Mouse (Mus musculus) erythroid progenitor cell, adult 5-6 weeks (primary cell): Measurements from ENCODE around the gene Aadac. TPM values are rescaled to one million over a fixed set of nuclear protein-coding genes. Genes with fewer than 3 reads are reported as not detected.

Source experiments
- ATAC-seq: replicated peaks from 2 replicates; pipeline ENCODE4 v1.8.0; 2016; ENCODE audit warnings: moderate number of reproducible peaks, mild to moderate bottlenecking, moderate TSS enrichment, inconsistent platforms; ENCODE audit not compliant: poor library complexity, low FRiP score, severe bottlenecking
- total RNA-seq, 2 experiments: library from RNA; stranded (forward) in 1 of 2; stranded (reverse) in 1 of 2; fragments of 150-400 nt in 1 of 2; fragments of 186-747, 209-891 nt in 1 of 2; gene quantifications; 2 replicates each; pipeline versions ENCODE4 v1.2.3 to v1.2.4; 2015 to 2017; ENCODE audit warnings: low replicate concordance in 2 of 2

The Aadac gene
- not detected in 2 replicates for total RNA-seq (2015; ENCODE audit: low replicate concordance)
- not detected in 2 replicates for total RNA-seq (2017; ENCODE audit: low replicate concordance)

DNA sequence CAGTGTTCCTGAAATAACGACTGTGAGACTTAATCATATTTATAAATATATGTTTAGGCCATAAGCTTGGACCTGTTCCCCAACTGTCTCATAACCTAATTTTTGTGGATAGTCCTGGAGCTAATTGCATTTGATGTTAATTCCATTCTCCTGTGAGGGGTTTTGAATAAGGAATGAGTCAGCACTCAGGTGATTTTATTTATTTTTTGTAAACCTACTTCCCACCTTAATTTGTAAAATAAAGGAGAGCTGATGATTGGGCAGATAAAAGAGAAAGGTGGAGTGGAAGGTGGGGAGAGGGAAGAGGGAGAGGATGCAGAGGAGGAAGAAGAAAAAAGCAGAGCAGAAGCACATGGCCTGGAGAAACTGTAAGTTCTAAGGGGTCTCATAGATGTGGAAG, at the start of gene Aadac:
Gene Aadac, plus strand, starts transcription at position 301 of the 400 bp plus-strand sequence.
- ATAC-seq = no peak

DNA sequence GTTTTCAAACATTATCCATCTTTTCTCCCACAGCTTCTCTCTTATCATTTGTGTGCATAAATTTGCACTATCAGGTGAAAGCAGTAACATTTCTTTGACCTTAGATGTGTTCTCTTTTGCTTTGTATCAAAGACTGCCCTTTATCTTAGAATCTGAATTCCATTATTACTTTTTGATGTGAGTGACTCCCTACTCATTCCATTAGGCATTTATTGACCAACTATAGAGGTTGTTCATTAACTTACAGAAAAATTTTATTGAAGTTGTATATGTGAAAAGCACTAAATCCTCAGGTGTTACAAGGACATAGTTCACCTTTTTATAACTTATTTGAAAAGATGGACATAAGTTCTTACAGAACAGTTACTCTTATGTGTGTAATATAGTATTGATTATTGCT, 21.9 kb upstream of the Aadac start:
- ATAC-seq = no peak

DNA sequence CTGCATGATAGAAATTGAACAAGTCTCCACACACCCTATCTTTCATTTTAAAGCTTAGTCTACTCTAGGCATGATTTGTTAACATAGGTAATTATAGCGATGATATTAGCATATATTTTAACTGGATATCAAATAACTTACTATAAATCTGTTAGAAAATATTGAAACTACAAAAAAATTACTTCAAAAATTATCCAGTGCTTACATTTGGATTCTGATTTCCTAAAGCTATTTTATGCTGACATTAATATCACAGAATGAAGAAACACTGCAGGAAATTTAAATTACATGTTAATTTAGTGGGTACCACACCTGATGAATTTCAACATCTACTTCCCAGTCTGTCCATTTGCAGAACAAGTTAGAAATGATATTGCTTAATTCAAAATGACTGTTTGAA, 19.1 kb upstream of the Aadac start, which contains the start of gene Aadacl2:
Gene Aadacl2, plus strand, starts transcription at position 301 of the 400 bp plus-strand sequence.
- no peak for ATAC-seq

DNA sequence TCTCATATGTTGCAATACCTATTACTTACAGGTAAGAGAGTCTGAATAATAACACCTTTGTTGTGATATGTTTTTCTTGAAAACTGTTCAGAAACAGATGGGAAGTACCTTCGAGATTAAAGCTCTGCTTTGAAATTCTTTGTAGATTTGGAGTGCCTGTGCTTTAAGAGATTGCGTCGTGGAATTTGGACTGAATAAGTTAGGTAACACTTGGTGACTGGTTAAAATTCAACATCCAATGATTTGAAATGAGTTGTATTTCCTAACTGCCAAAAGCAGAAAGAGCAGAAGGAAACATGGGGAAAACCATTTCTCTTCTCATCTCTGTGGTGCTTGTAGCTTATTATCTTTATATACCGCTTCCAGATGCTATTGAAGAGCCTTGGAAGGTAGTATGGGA, 6.0 kb downstream of the Aadac start:
- no peak for ATAC-seq

DNA sequence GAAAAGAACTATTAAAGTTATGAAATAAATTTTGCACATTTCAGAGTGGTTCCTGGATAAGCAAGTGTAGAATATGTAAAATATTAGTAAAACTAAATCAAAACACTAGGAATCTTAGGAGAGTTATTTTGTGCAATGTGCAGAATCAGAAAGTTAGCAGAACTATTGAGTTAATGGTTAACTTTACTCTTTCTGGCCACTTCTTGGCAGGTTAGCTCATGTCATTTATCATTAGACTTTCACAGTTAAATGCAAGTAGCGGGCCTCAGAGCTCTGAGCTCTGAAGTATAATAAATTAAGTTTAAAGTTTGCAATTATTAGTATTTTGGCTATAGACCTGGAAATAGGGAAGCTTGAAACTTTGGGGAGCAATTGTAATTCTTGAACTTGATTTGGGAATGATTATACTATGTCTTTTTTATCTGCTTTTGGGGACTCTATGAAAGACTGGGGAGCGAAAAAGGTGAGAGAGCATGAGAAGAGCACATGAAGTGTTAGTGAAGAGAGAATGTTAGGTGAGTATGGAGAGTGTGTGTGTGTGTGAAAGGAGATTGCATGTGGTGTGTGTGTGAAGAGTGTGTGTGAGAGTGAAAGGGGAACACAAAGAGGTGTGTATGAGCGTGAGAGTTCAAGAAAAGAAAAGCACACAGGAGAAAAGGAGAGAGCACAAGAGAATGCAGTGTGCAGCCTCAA, 20.9 kb downstream of the Aadac start:
- ATAC-seq = no peak

DNA sequence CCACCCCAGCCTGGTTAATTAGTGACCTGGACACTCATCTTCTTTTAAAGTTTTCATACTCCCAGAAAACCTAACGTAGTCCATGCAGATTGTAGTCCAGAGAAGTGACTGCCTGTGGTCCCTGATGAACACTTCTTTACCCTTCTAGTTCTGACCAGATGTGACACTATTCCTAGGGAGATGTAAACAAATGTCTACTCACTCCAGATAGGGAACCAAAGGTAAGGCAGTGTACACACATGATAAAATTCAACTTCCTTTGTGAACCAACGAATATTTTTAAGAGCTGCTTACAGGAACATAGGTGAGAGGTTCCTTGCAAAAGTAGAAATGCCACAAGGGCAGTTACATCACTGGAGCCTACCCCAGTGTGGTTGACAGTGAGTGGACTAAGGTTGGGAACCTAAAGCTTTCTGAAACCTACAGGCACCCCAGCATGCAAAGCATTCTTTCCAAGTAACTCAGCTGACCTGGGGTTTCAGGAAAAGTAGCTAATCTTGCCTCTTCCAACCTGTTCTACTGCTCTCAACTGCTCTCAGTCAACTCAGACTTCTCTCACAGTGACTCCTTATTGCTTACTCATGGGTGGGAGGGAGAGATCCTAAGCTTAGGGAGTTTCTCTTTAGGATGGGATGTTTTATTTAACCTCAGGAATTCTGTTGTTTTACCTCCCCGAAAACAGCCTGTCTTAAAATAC, 27.9 kb downstream of the Aadac start:
- ATAC-seq = no peak

DNA sequence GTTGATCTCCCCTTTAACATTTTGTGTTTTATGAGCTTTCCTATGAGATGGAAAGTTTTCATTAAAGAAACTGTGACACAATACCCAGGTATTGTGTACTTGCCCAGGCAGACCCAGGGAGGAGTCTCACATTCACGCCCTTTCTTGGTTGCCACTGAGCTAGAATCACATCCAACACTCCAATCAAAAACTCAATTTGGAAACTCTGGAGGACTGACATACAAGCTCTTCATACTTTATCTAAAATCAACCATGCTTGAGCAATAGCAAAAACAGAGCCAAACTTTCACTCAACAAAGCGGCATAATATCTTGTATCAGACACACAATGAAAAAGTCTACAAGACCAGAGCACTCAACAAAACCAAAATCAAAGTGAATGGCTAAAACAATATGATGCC, 28.4 kb downstream of the Aadac start:
- ATAC-seq = no peak

DNA sequence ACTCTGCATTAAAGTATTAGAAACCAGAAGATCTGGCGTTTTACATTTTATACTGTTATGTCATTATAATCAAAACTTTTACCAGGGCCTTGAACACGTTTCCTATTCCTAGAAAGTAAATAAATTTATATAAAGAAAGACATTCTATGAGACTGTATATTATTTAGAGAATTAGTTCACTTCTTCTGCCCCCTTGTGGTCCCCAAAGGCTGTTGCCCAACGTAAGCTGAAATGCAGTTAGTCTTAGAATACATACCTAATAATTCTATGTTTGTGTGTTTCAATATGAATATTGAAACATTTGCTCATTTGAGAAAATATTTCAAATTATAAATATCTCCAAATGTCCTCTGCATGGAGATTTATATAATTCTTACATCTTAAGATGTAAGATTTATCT, 30.9 kb downstream of the Aadac start:
- ATAC-seq = no peak

DNA sequence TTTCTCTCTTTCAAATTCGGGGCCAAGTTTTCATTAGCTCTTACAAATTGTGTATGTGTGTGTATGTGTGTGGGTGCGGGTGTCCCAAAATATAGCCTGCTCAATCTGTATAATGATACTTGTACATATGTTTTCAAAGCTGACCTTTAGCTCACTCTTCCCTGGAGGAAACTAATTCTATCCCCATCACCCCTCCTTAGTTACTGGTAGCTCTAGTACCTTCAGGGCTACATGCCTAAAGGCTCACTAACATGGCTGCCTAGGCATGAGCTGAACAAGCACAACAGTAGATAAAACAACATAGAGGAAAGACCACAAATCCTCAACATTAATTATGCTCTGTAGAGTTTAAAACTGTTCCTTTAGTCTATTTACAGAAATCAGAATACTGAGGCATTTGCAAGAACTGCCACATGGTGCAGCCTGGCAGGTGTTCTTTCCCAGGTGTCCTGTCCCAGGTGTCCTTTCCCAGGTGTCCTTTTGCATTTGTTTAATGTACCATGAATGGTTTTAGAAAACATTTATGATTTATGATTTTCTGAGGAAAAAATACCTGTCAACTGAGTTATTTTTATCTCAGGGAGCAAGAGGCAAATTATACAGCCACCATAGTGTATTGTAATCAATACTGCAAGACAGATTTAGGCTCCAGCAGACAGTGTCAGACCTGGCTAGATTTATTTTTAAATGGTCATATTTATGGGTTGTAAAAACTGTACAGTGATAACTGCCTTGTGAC, 31.7 kb downstream of the Aadac start:
- no peak for ATAC-seq

DNA sequence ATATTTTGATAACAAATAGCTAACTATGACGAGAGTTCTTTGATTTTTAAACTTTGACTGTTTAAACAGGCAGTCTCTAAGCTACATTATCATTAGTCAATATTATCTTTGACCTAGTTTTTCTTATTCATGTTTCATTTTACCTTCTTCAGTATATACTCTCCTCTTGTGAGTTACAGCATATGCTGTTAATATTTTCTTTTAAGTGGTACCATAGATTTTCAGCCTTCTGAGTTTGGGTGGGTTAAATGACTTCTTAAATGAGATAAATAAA, 32.2 kb downstream of the Aadac start:
- ATAC-seq = no peak

DNA sequence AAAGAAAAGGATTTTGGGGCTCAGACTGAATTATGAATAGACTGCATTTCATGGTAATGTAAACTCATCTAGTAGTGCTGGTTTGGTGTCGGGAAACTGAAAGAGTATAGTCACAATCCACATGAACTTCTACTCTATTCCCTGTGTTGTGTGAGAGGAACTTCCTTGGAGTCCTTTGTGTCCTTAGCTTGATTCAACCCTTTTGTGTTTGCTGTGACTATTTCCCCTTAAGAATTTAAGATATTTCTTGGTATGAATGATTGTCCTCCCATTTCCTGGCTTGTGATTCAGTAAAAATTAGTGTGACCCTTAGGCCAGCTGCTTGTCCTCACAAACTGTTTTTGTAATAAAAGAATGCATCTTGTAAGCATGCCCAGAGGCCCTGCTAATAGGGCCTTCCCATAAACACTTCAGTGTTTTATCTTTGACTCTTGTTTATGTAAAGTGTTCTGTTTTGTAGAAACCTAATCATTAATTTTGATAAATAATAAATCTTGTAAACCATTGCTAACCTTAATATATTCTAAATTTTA, 53.4 kb downstream of the Aadac start:
- no peak for ATAC-seq

DNA sequence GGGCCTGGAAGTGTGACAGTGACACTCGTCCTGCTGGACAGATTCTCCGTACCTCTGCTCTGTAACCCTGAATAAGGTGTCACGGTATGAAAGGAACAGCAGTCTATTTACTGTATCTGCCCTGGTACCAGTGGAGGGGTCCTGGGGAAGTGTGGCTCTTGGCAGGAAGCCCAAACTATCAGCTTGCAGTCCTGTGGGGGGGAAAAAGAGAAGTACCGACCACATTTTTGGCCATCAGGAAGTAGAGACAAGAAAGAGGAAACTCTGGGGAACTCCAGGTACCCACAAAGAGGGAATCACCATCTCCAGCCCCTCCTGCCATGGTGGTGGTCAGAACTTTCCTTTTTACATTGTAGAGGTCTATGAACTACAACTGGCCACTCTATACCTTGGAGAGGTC, 55.1 kb downstream of the Aadac start:
- ATAC-seq = 0 out of 2 replicates have a peak, but pooled peaks have one; percentile 19

DNA sequence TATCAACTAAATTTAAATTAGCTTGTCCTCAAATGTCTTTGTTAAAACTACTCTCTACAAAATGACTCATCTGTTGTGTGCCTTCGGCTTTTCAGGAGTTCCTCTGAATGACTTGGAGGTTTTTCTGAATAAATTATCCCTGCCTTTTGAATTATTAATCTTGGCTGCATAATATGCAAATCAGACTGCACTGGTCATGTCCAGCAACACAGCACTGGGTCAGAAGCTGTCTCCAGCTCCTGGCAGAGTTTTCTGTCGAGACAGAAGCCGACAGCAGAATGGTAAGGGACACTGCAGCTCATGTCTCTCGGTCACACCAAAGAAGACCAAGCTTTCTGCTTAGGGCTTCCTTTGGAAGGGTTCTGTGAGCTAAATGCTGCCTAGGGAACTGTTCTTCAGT, 56.1 kb downstream of the Aadac start, which contains the start of gene Sucnr1:
Gene Sucnr1, plus strand, starts transcription at position 222 of the 400 bp plus-strand sequence.
- ATAC-seq = no peak

DNA sequence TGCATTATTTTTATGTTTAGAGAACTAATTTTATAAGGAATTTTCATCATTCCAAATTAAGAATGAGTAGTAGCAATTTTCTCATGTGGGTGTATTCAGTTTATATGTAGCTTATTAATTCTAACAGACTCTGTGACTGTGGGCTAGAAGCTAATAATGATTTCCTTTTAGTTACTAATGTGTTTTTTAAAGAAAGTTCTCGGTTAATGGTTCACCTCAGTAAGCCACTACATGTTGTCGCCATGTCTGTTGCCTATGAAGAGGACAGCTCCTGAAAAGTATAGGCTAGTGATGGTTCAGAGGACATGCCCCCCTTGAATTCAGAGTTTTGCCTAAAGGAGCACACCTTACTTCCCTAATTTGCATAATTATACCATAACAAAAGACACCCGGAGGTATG, 57.2 kb downstream of the Aadac start:
- ATAC-seq = no peak

DNA sequence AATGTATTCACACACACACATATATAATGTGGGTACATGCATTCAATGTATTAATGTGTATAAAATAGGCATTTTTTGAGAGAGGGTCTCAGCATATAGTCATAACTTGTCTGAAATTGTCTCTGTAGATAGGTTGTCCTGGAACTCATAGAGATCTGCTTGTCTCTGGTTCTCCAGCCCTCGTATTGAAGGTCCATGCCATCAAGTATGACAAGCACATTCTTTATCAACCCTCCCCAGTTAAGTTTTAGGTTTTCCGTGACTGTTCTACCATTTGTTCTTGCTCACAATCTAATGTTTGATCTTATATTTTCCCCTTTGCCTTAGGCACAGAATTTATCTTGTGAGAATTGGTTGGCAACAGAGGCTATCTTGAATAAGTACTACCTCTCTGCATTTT, 60.2 kb downstream of the Aadac start:
- no peak for ATAC-seq

Other genes starting within 250 kb of the Aadac start
- gene Gm8298, start 164.7 kb upstream of the Aadac start, total RNA-seq (2015; ENCODE audit: low replicate concordance) = not detected in 2 replicates
- gene Gm8298, start 164.7 kb upstream of the Aadac start, total RNA-seq (2017; ENCODE audit: low replicate concordance) = not detected in 2 replicates
- not detected in 2 replicates for gene C130079G13Rik, start 100.5 kb upstream of the Aadac start, total RNA-seq (2015; ENCODE audit: low replicate concordance)
- not detected in 2 replicates for gene C130079G13Rik, start 100.5 kb upstream of the Aadac start, total RNA-seq (2017; ENCODE audit: low replicate concordance)
- gene Aadacl2, start 19.0 kb upstream of the Aadac start, total RNA-seq (2015; ENCODE audit: low replicate concordance) = not detected in 2 replicates
- not detected in 2 replicates for gene Aadacl2, start 19.0 kb upstream of the Aadac start, total RNA-seq (2017; ENCODE audit: low replicate concordance)
- gene Sucnr1, start 56.2 kb downstream of the Aadac start, total RNA-seq (2015; ENCODE audit: low replicate concordance) = not detected in 2 replicates
- not detected in 2 replicates for gene Sucnr1, start 56.2 kb downstream of the Aadac start, total RNA-seq (2017; ENCODE audit: low replicate concordance)